Mouse (Mus musculus) bone marrow, adult 2 months (tissue): ENCODE results near the gene Bbs1.

Source experiments
- CTCF ChIP-seq: fragments of 200-500 bp; IDR thresholded peaks from 2 replicates; pipeline ENCODE4 v1.5.1; 2011; ENCODE audit warnings: low read length, control low read depth; ENCODE audit not compliant: control insufficient read depth, insufficient read depth
- POLR2A ChIP-seq: fragments of 200-500 bp; IDR thresholded peaks from 2 replicates; pipeline ENCODE4 v1.6.1; 2011; ENCODE audit warnings: low read depth, mild to moderate bottlenecking, control low read depth, low read length, borderline replicate concordance; ENCODE audit not compliant: control insufficient read depth

DNA sequence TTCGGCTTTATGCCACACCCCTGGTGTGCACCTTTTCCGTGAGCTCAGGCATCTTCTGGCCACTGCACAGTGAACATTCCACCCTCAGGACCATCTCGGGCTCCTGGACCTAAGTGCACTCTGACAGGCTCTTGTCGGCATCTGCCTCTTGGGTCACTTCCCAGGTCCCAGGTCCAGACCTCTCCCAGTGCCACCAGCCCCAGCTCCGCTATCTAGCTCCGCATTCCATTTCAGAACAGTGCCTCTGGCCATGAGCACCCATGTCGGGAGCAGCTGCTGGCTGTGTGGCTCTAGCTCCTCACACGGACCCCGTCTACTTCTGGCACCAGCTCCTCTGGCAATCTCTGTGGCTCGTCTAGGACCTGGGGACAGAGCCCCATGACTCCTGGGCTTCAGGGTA is 16.6 kb downstream of the Bbs1 start:
- TF ChIP-seq POLR2A (no peak), CTCF (no peak)
